10 mouse cellular contexts compared by ENCODE assay signal in the genomic region with DNA sequence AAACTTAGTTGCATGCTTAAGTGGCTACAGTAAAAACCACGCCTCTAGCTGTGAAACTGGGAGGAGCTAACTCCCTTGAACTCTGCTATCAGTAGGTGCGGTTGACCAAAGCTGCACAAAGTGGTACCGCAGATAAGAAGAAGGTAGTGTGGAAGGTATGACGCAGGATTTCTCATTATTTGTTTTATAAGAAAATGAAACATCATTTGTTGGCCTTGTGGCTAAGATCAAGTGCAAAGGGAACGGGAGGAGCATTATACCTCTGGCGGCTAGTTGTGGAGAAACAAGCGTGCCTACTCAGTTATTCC. TPM values are rescaled to one million over a fixed set of nuclear protein-coding genes. Genes with fewer than 3 reads are reported as not detected.
DNase-seq lines count a peak whose midpoint lies in the region; ATAC-seq lines count a peak whose summit lies in the region.
"Had no signal": no experiment of that assay in that cellular context is flagged by ENCODE, and none has a peak within 500 bp of the region (broad histone marks: within the 10 kb centered on the region; RNA-seq: fewer than 3 reads in every experiment).

No protein-coding gene starts in this region.

- no peaks in the 10 kb centered on the region for H3K36me3 ChIP-seq in heart, embryonic 13.5 days

- no peak overlapping the region for H3K4me3 ChIP-seq in heart, embryonic 13.5 days

- peaks cover 19% of the 10 kb centered on the region for H3K4me1 ChIP-seq in heart, embryonic 13.5 days

- intact Hi-C loops in left cerebral cortex, postnatal 25 days (cut with DNase I), result no loop called here

- H3K27ac ChIP-seq in heart, embryonic 13.5 days (replicated peaks), result peak overlapping the region; percentile 85

- no peak for ATAC-seq in heart, embryonic 13.5 days (ENCODE audit: extremely low read depth, insufficient number of reproducible peaks, low FRiP score, low TSS enrichment)
- ATAC-seq in megakaryocyte-erythroid progenitor cell, adult 5-6 weeks (replicated peaks; ENCODE audit: low FRiP score, low TSS enrichment, poor library complexity, severe bottlenecking), result peak; percentile 91

- H3K27me3 ChIP-seq in heart, embryonic 13.5 days (replicated peaks), result no peaks in the 10 kb centered on the region

- H3K4me2 ChIP-seq in heart, embryonic 13.5 days, result peak overlapping the region; percentile 38

- DNase-seq in adrenal gland, adult 2 months, result peak; percentile 30
- no peak for DNase-seq in adrenal gland, postnatal 36 days
- DNase-seq in ES-CJ7 (ENCODE audit: low read depth, low spot score), result peak; percentile 55
- no peak for DNase-seq in embryo, embryonic 9.5 days (ENCODE audit: extremely low spot score)
- DNase-seq in gastrocnemius, postnatal 25 days, result no peak
- DNase-seq in left cerebral cortex, postnatal 25 days (ENCODE audit: low spot score in 2 of 2), result no peak
- DNase-seq: cerebellum, adult 8-10 months; kidney, adult 8-10 months had no signal

- H3K9ac ChIP-seq in heart, embryonic 13.5 days, result no peak overlapping the region

- H3K9me3 ChIP-seq in heart, embryonic 13.5 days, result no peaks in the 10 kb centered on the region

- WGBS in heart, embryonic 13.5 days, result 64% methylated on average over 7 of the region's 7 CpGs

RNA-seq across cellular contexts. Expression of a gene that starts 25.7 kb away (rescaled TPM):
- 10 to 100 TPM in 1 of 2 experiments, 1 to 10 TPM in 1; 8.4 to 11.3 TPM for total RNA-seq in adrenal gland, adult 2 months (2021)
- polyA plus RNA-seq in adrenal gland, adult 2 months (2012; rRNA removed), result 6.8 and 8.6 TPM in 2 replicates
- 1 to 10 TPM; 9.1 to 9.7 TPM for total RNA-seq in adrenal gland, postnatal 36 days (2021)
- polyA plus RNA-seq in heart, embryonic 13.5 days (2015; fragmentation: Nextera tagmentation; extraction: Ambion mirVana), result 3.6 and 4.1 TPM in 2 replicates
- total RNA-seq in megakaryocyte-erythroid progenitor cell, adult 5-6 weeks (2014; fragmentation: Nextera tagmentation), result 14.0 and 20.2 TPM in 2 replicates
- total RNA-seq in megakaryocyte-erythroid progenitor cell, adult 5-6 weeks (2017), result 8.8 and 10.1 TPM in 2 replicates
- 1 to 10 TPM; 3.0 to 3.7 TPM for total RNA-seq in gastrocnemius, postnatal 25 days (2021)
- 10 to 100 TPM; 21.1 to 21.4 TPM for total RNA-seq in left cerebral cortex, postnatal 25 days (2021)

RNA-seq across cellular contexts. Expression of a gene that starts 43.0 kb away (rescaled TPM):
- 100 to 1,000 TPM; 578 to 689 TPM for total RNA-seq in adrenal gland, adult 2 months (2021)
- 376 and 431 TPM in 2 replicates for polyA plus RNA-seq in adrenal gland, adult 2 months (2012; rRNA removed)
- total RNA-seq in adrenal gland, postnatal 36 days (2021), result 100 to 1,000 TPM; 600 to 666 TPM
- polyA plus RNA-seq in heart, embryonic 13.5 days (2015; fragmentation: Nextera tagmentation; extraction: Ambion mirVana), result 292 and 311 TPM in 2 replicates
- total RNA-seq in megakaryocyte-erythroid progenitor cell, adult 5-6 weeks (2014; fragmentation: Nextera tagmentation), result 250 and 255 TPM in 2 replicates
- total RNA-seq in megakaryocyte-erythroid progenitor cell, adult 5-6 weeks (2017), result 258 and 279 TPM in 2 replicates
- total RNA-seq in gastrocnemius, postnatal 25 days (2021), result 100 to 1,000 TPM; 105 to 124 TPM
- 100 to 1,000 TPM; 542 to 572 TPM for total RNA-seq in left cerebral cortex, postnatal 25 days (2021)

Comparison
In these comparisons a context has a peak if more than half of its experiments do, and no peak if none do; other contexts are left out.
1. DNase-seq: peak in adrenal gland, adult 2 months (single experiment) and ES-CJ7 (single experiment); none in adrenal gland, postnatal 36 days (0 of 2), embryo, embryonic 9.5 days (single experiment), gastrocnemius, postnatal 25 days (single experiment) and left cerebral cortex, postnatal 25 days (0 of 2).